10 mouse cellular contexts compared by ENCODE assay signal in genomic region chr6:119437894-119438761, GRCm38 (mm10). TPM values are rescaled to one million over a fixed set of nuclear protein-coding genes. Genes with fewer than 3 reads are reported as not detected.
A peak's percentile ranks its signal among the peaks of the same experiment; 100 is the strongest.
DNase-seq lines count a peak whose midpoint lies in the region; ATAC-seq and TF ChIP-seq lines count a peak whose summit lies in the region.
"Had no signal": no experiment of that assay in that cellular context is flagged by ENCODE, and none has a peak within 500 bp of the region (broad histone marks: within the 10 kb centered on the region; RNA-seq: fewer than 3 reads in every experiment).

No protein-coding gene starts in this region.

- TF ChIP-seq EP300 in stomach, postnatal 0 days (optimal IDR thresholded peaks at IDR 0.05): no peak

- no peaks in the 10 kb centered on the region; the same call in 1 of the 2 replicates for H3K4me1 ChIP-seq in forebrain, embryonic 11.5 days (replicated peaks; ENCODE audit: control insufficient read depth, insufficient read depth, low read length)
- H3K4me1 ChIP-seq in forebrain, embryonic 15.5 days: 0 out of 2 replicates have a peak, but pooled peaks cover 4% of the 10 kb centered on the region
- peaks cover 20% of the 10 kb centered on the region for H3K4me1 ChIP-seq in midbrain, embryonic 10.5 days
- no peaks in the 10 kb centered on the region for H3K4me1 ChIP-seq in midbrain, embryonic 14.5 days (ENCODE audit: control insufficient read depth, insufficient read depth, low read length)
- H3K4me1 ChIP-seq in stomach, postnatal 0 days (replicated peaks; ENCODE audit: control insufficient read depth, insufficient read depth): no peaks in the 10 kb centered on the region
- H3K4me1 ChIP-seq: embryonic facial prominence, embryonic 15.5 days had no signal

- 65% methylated on average over 8 of the region's 8 CpGs for WGBS in forebrain, embryonic 11.5 days
- 55% methylated on average over 8 of the region's 8 CpGs for WGBS in forebrain, embryonic 15.5 days
- 60% methylated on average over 8 of the region's 8 CpGs for WGBS in midbrain, embryonic 10.5 days
- 53% methylated on average over 8 of the region's 8 CpGs for WGBS in midbrain, embryonic 14.5 days
- WGBS in stomach, postnatal 0 days: 54% methylated on average over 8 of the region's 8 CpGs

- no peak overlapping the region for H3K9ac ChIP-seq in forebrain, embryonic 11.5 days (ENCODE audit: low read length)
- H3K9ac ChIP-seq in forebrain, embryonic 15.5 days (replicated peaks): no peak overlapping the region
- H3K9ac ChIP-seq in midbrain, embryonic 14.5 days (replicated peaks; ENCODE audit: low read length): no peak overlapping the region
- H3K9ac ChIP-seq in stomach, postnatal 0 days (ENCODE audit: low read length): no peak overlapping the region
- H3K9ac ChIP-seq: embryonic facial prominence, embryonic 15.5 days had no signal

- H3K27ac ChIP-seq in forebrain, embryonic 11.5 days (ENCODE audit: low read depth, low read length): no peak overlapping the region
- no peak overlapping the region for H3K27ac ChIP-seq in forebrain, embryonic 15.5 days (replicated peaks)
- H3K27ac ChIP-seq in midbrain, embryonic 10.5 days (replicated peaks): peak overlapping the region; percentile 71
- H3K27ac ChIP-seq in midbrain, embryonic 14.5 days (replicated peaks; ENCODE audit: low read depth, low read length): no peak overlapping the region
- H3K27ac ChIP-seq in stomach, postnatal 0 days (replicated peaks): no peak overlapping the region
- H3K27ac ChIP-seq: embryonic facial prominence, embryonic 15.5 days had no signal

- ATAC-seq in forebrain, embryonic 11.5 days (replicated peaks; ENCODE audit: low FRiP score): peak; percentile 58; the same call in 1 of the 2 replicates
- ATAC-seq in forebrain, embryonic 15.5 days (replicated peaks): no peak
- no peak for ATAC-seq in midbrain, embryonic 14.5 days (ENCODE audit: low FRiP score, low TSS enrichment)
- ATAC-seq in megakaryocyte, adult 5-6 weeks (ENCODE audit: poor library complexity, severe bottlenecking): peak; percentile 64
- no peak for ATAC-seq in stomach, postnatal 0 days (ENCODE audit: low FRiP score, low TSS enrichment)

- H3K4me3 ChIP-seq in forebrain, embryonic 11.5 days (ENCODE audit: low read depth, low read length): no peak overlapping the region
- no peak overlapping the region for H3K4me3 ChIP-seq in forebrain, embryonic 15.5 days
- no peak overlapping the region for H3K4me3 ChIP-seq in midbrain, embryonic 10.5 days
- H3K4me3 ChIP-seq in midbrain, embryonic 14.5 days (replicated peaks; ENCODE audit: low read depth, low read length): no peak overlapping the region
- no peak overlapping the region for H3K4me3 ChIP-seq in stomach, postnatal 0 days (ENCODE audit: low read depth, low read length)
- H3K4me3 ChIP-seq: embryonic facial prominence, embryonic 15.5 days had no signal

- TF ChIP-seq CTCF in stomach, postnatal 0 days (IDR thresholded peaks at IDR 0.05; ENCODE audit: low read depth): 0 out of 2 replicates have a peak, but pooled peaks have one; percentile 13

- H3K9me3 ChIP-seq in forebrain, embryonic 11.5 days (ENCODE audit: control insufficient read depth, low read length): no peaks in the 10 kb centered on the region
- no peaks in the 10 kb centered on the region for H3K9me3 ChIP-seq in forebrain, embryonic 15.5 days
- no peaks in the 10 kb centered on the region for H3K9me3 ChIP-seq in midbrain, embryonic 10.5 days (replicated peaks)
- H3K9me3 ChIP-seq in midbrain, embryonic 14.5 days (ENCODE audit: control insufficient read depth, low read length): no peaks in the 10 kb centered on the region
- no peaks in the 10 kb centered on the region for H3K9me3 ChIP-seq in stomach, postnatal 0 days (ENCODE audit: control insufficient read depth, low read length)
- H3K9me3 ChIP-seq: embryonic facial prominence, embryonic 15.5 days had no signal

- DNase-seq in forebrain, embryonic 11.5 days (ENCODE audit: low spot score): no peak
- no peak for DNase-seq in midbrain, embryonic 10.5 days (ENCODE audit: low spot score)
- DNase-seq in midbrain, embryonic 14.5 days: no peak
- DNase-seq in stomach, postnatal 0 days (ENCODE audit: low spot score): no peak
- DNase-seq in ovary, adult 18-20 months (ENCODE audit: low spot score): no peak
- DNase-seq in lung, postnatal 36 days: no peak
- DNase-seq: thymus, adult 18-20 months had no signal

- H3K27me3 ChIP-seq in forebrain, embryonic 11.5 days (ENCODE audit: control insufficient read depth, insufficient read depth, low read length): no peaks in the 10 kb centered on the region
- no peaks in the 10 kb centered on the region for H3K27me3 ChIP-seq in forebrain, embryonic 15.5 days
- H3K27me3 ChIP-seq in midbrain, embryonic 10.5 days (ENCODE audit: low read depth, poor library complexity, severe bottlenecking): no peaks in the 10 kb centered on the region
- H3K27me3 ChIP-seq in midbrain, embryonic 14.5 days (ENCODE audit: control insufficient read depth, insufficient read depth, low read length): no peaks in the 10 kb centered on the region
- H3K27me3 ChIP-seq in stomach, postnatal 0 days (ENCODE audit: control insufficient read depth, insufficient read depth, low read length): no peaks in the 10 kb centered on the region
- H3K27me3 ChIP-seq: embryonic facial prominence, embryonic 15.5 days had no signal

- H3K36me3 ChIP-seq in forebrain, embryonic 11.5 days (ENCODE audit: control insufficient read depth, insufficient read depth, low read length): no peaks in the 10 kb centered on the region; the same call in 1 of the 2 replicates
- H3K36me3 ChIP-seq in forebrain, embryonic 15.5 days: no peaks in the 10 kb centered on the region
- peaks cover 25% of the 10 kb centered on the region for H3K36me3 ChIP-seq in midbrain, embryonic 10.5 days
- no peaks in the 10 kb centered on the region for H3K36me3 ChIP-seq in midbrain, embryonic 14.5 days (ENCODE audit: control insufficient read depth, insufficient read depth, low read length)
- no peaks in the 10 kb centered on the region for H3K36me3 ChIP-seq in stomach, postnatal 0 days (ENCODE audit: control insufficient read depth, insufficient read depth, low read length)
- H3K36me3 ChIP-seq: embryonic facial prominence, embryonic 15.5 days had no signal

- no peak overlapping the region for H3K4me2 ChIP-seq in forebrain, embryonic 11.5 days (ENCODE audit: low read depth, low read length, severe bottlenecking)
- no peak overlapping the region for H3K4me2 ChIP-seq in forebrain, embryonic 15.5 days (replicated peaks)
- H3K4me2 ChIP-seq in midbrain, embryonic 14.5 days (ENCODE audit: low read length): no peak overlapping the region
- H3K4me2 ChIP-seq in stomach, postnatal 0 days (replicated peaks; ENCODE audit: low read depth): no peak overlapping the region
- H3K4me2 ChIP-seq: embryonic facial prominence, embryonic 15.5 days had no signal

RNA-seq across cellular contexts. Expression of gene Adipor2, which starts 20.6 kb away (rescaled TPM):
- 19.9 and 20.6 TPM in 2 replicates for polyA plus RNA-seq in forebrain, embryonic 11.5 days (2014; fragmentation: Nextera tagmentation; extraction: Ambion mirVana)
- 43.1 and 45.5 TPM in 2 replicates for polyA plus RNA-seq in forebrain, embryonic 15.5 days (2015; fragmentation: Nextera tagmentation; extraction: Ambion mirVana)
- polyA plus RNA-seq in midbrain, embryonic 10.5 days (2016; fragmentation: Nextera tagmentation; extraction: Ambion mirVana): 36.9 and 37.1 TPM in 2 replicates
- polyA plus RNA-seq in midbrain, embryonic 14.5 days (2014; fragmentation: Nextera tagmentation; extraction: Ambion mirVana): 31.9 and 33.5 TPM in 2 replicates
- total RNA-seq in megakaryocyte, adult 5-6 weeks (2015): 64.1 and 69.9 TPM in 2 replicates
- total RNA-seq in megakaryocyte, adult 5-6 weeks (2017): 94.1 and 98.6 TPM in 2 replicates
- 80.7 and 90.5 TPM in 2 replicates for polyA plus RNA-seq in stomach, postnatal 0 days (2015; fragmentation: Nextera tagmentation; extraction: Ambion mirVana)

RNA-seq across cellular contexts. Expression of gene Fbxl14, which starts 41.3 kb away (rescaled TPM):
- 5.6 and 6.3 TPM in 2 replicates for polyA plus RNA-seq in forebrain, embryonic 11.5 days (2014; fragmentation: Nextera tagmentation; extraction: Ambion mirVana)
- polyA plus RNA-seq in forebrain, embryonic 15.5 days (2015; fragmentation: Nextera tagmentation; extraction: Ambion mirVana): 3.7 and 4.0 TPM in 2 replicates
- polyA plus RNA-seq in midbrain, embryonic 10.5 days (2016; fragmentation: Nextera tagmentation; extraction: Ambion mirVana): 2.9 and 3.4 TPM in 2 replicates
- polyA plus RNA-seq in midbrain, embryonic 14.5 days (2014; fragmentation: Nextera tagmentation; extraction: Ambion mirVana): 5.5 and 5.6 TPM in 2 replicates
- total RNA-seq in megakaryocyte, adult 5-6 weeks (2015): 38.4 and 40.4 TPM in 2 replicates
- 40.1 and 42.2 TPM in 2 replicates for total RNA-seq in megakaryocyte, adult 5-6 weeks (2017)
- 2.9 TPM in 2 replicates for polyA plus RNA-seq in stomach, postnatal 0 days (2015; fragmentation: Nextera tagmentation; extraction: Ambion mirVana)

Comparison
In these comparisons a context has a peak if more than half of its experiments do, and no peak if none do; other contexts are left out.
1. ATAC-seq: peak in forebrain, embryonic 11.5 days (single experiment) and megakaryocyte, adult 5-6 weeks (single experiment); none in forebrain, embryonic 15.5 days (single experiment), midbrain, embryonic 14.5 days (single experiment) and stomach, postnatal 0 days (single experiment).